Mouse (Mus musculus) lung, embryonic 15.5 days (tissue): ENCODE data around the gene Nipsnap3a. TPM values are rescaled to one million over a fixed set of nuclear protein-coding genes. Genes with fewer than 3 reads are reported as not detected.

Experiments
- ATAC-seq: fragments of 200-750 bp; cut with Nextera tagmentation; 2 replicates; pipeline ENCODE4 v1.8.0; 2017; ENCODE audit warnings: moderate number of reproducible peaks, borderline replicate concordance; ENCODE audit not compliant: low FRiP score, low TSS enrichment; ENCODE audit errors: extremely low read depth
- H3K27ac ChIP-seq: fragments of 300-500 bp; sonication (generic); 2 replicates; pipeline ENCODE4 v1.5.1; 2015; ENCODE audit warnings: moderate library complexity, mild to moderate bottlenecking, inconsistent platforms
- H3K27me3 ChIP-seq: fragments of 300-500 bp; sonication (generic); 2 replicates; pipeline ENCODE4 v1.6.1; 2015; ENCODE audit warnings: inconsistent platforms
- H3K36me3 ChIP-seq: fragments of 300-500 bp; sonication (generic); 2 replicates; pipeline ENCODE4 v1.6.1; 2015; ENCODE audit warnings: inconsistent platforms
- H3K4me1 ChIP-seq: fragments of 300-500 bp; sonication (generic); 2 replicates; pipeline ENCODE4 v1.6.1; 2015; ENCODE audit warnings: inconsistent platforms
- H3K4me2 ChIP-seq: fragments of 300-500 bp; sonication (generic); 2 replicates; pipeline ENCODE4 v1.6.1; 2015; ENCODE audit warnings: inconsistent platforms, mild to moderate bottlenecking, moderate library complexity
- H3K4me3 ChIP-seq: fragments of 300-500 bp; sonication (generic); 2 replicates; pipeline ENCODE4 v1.5.1; 2015; ENCODE audit warnings: mild to moderate bottlenecking, inconsistent platforms
- H3K9ac ChIP-seq: fragments of 300-500 bp; sonication (generic); 2 replicates; pipeline ENCODE4 v1.6.1; 2015; ENCODE audit warnings: inconsistent platforms
- H3K9me3 ChIP-seq: fragments of 300-500 bp; sonication (generic); 2 replicates; pipeline ENCODE4 v1.6.1; 2016; ENCODE audit warnings: inconsistent platforms
- WGBS: fragments of 180-500 bp; shearing (Covaris S2); methylation state at CpG from one replicate; pipeline ENCODE4 v1.1.7; 2015; 5-methylcytosine and 5-hydroxymethylcytosine counted together
- polyA plus RNA-seq: library from polyadenylated mRNA; unstranded; fragments of >200 nt; fragmentation: Nextera tagmentation; extraction: Ambion mirVana; gene quantifications from 2 replicates; pipeline ENCODE4 v1.2.1, GENCODE M21; 2015

Gene Nipsnap3a
- polyA plus RNA-seq, 1 experiment from 2014 or later = not detected

DNA sequence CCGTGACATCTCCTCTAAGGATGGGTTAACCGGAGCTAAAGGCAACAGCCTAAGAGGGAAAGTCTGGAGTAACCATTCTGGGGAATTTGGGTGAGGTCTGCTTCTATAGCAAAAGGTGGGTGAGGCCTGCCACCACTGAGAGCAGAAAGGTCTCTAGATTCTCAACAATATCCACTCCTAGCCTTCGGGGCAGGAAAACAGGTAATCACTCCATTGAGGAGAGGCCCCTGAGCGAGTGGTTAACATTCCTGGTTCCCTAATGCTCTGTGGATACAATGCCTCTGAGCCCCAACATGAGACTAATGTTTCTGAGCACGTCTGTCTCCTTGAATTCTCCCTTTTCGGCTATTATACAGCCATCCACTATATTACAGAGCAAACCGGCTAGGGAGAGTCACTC is 25.3 kb downstream of the Nipsnap3a start:
- Histone ChIP-seq H3K9me3 (no peaks in the 10 kb centered on the region), H3K36me3 (peaks cover 32% of the 10 kb centered on the region), H3K27me3 (no peaks in the 10 kb centered on the region), H3K4me1 (peaks cover 6% of the 10 kb centered on the region; the same call in 1 of the 2 replicates), H3K4me3 (no peak overlapping the region), H3K27ac (no peak overlapping the region), H3K9ac (no peak overlapping the region), H3K4me2 (no peak overlapping the region)
- WGBS = 92% methylated on average over 7 of the region's 7 CpGs
- no peak for ATAC-seq

DNA sequence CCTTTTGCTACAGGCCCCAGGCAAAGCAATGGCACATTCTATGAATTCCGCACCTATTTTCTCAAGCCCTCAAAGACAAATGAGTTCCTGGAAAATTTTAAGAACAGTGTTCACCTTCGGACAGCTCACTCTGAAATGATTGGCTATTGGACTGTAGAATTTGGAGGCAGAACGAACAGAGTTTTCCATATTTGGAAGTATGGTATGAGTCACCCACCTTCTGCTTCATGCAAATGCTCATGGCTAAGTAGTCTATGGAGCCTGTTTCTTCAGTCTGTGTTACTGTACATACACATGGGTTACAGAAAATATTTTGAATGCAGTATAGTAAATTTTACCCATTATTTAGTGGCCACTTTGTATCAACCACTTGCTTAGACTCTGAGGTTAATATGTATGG is 26.0 kb downstream of the Nipsnap3a start:
- Histone ChIP-seq H3K9ac (no peak overlapping the region), H3K27me3 (no peaks in the 10 kb centered on the region), H3K4me1 (peaks cover 6% of the 10 kb centered on the region; the same call in 1 of the 2 replicates), H3K9me3 (no peaks in the 10 kb centered on the region), H3K4me2 (no peak overlapping the region), H3K36me3 (peaks cover 38% of the 10 kb centered on the region), H3K4me3 (no peak overlapping the region), H3K27ac (no peak overlapping the region)
- no peak for ATAC-seq
- 91% methylated on average over 3 of the region's 3 CpGs for WGBS

DNA sequence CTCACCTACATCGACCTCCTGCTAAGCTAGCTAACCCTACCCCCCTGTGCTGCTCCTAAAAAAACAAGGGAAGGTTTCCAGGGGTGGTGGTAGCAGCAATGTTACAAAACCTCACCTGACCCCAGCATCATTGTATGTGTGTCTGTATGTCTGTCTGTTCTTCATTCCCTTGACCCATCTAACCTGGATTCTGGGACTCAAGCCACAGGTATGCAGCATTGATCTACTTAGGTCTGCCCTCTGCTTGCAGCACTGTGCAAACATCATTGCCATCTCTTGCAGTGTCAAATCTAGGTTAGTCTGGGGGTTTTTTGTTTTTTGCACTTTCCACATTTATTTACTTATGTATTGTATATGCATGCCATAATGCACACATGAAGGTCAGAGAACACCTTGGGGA is 29.3 kb downstream of the Nipsnap3a start:
- WGBS = 74% methylated on average over 1 of the region's 1 CpGs
- peaks cover 60% of the 10 kb centered on the region for H3K36me3 ChIP-seq
- no peaks in the 10 kb centered on the region for H3K4me1 ChIP-seq
- no peak overlapping the region for H3K4me3 ChIP-seq
- no peaks in the 10 kb centered on the region for H3K9me3 ChIP-seq
- ATAC-seq = no peak
- no peak overlapping the region for H3K9ac ChIP-seq
- no peak overlapping the region for H3K27ac ChIP-seq
- H3K4me2 ChIP-seq = no peak overlapping the region
- no peaks in the 10 kb centered on the region for H3K27me3 ChIP-seq

DNA sequence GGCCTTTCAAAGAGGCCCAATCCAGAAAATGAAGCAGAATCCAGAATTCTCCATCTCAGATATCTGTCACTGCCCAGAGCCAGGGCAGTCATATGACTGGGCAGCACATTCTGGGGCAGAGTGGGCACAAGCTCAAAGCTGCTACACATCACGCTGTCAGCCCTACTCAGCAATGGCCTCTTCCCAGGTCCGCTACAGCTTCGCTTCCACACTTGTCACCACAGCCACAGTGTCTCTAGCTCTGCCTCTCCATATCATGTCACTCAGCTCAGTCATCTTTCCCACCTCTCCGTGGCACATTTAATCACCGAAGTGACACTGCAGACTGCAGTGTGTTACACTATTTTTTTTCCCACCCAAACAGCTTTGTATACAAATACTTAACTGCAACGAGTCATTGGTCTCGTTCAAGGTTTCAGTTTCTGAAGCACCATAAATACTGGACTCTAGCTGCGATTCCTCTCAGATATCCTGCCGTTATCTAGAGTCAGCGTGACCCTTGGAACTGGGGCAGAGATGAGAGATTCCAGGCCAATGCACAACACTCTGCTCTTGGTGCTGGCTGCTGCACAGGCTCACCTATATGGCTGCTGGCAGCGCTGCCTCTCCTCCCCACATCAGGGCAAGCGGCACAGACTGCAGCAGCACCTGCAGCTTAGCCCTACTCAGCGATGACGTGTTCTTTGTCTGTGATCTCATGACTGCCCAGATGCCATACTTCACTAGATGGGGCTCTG is 34.3 kb downstream of the Nipsnap3a start:
- Histone ChIP-seq H3K9me3 (no peaks in the 10 kb centered on the region), H3K27ac (no peak overlapping the region), H3K27me3 (no peaks in the 10 kb centered on the region), H3K4me3 (no peak overlapping the region), H3K4me2 (no peak overlapping the region), H3K4me1 (no peaks in the 10 kb centered on the region), H3K36me3 (peaks cover 38% of the 10 kb centered on the region), H3K9ac (no peak overlapping the region)
- no peak for ATAC-seq
- 91% methylated on average over 14 of the region's 14 CpGs for WGBS

DNA sequence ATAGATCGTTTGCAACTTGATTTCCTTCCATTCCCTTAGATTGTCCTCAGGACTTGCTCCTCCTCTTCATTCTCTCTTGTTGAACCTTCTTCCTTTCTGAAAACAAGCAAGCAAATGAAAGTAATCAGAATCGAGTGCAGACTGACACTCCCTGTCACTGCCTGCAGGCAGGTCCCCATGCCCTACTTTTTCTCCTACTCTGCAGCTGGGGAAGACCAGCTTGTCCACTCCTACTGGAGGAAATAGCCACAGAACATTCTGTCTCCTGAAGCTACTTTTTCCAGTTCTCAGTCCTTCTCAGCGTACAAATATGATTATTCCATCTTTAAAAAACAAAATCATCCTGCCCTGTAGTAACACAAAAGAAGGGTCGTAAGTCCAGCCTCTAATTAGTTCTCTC is 35.3 kb downstream of the Nipsnap3a start:
- 83% methylated on average over 4 of the region's 4 CpGs for WGBS
- Histone ChIP-seq H3K4me1 (no peaks in the 10 kb centered on the region), H3K9ac (no peak overlapping the region), H3K4me2 (no peak overlapping the region), H3K9me3 (no peaks in the 10 kb centered on the region), H3K36me3 (peaks cover 34% of the 10 kb centered on the region), H3K27me3 (no peaks in the 10 kb centered on the region), H3K27ac (no peak overlapping the region), H3K4me3 (no peak overlapping the region)
- ATAC-seq = no peak

DNA sequence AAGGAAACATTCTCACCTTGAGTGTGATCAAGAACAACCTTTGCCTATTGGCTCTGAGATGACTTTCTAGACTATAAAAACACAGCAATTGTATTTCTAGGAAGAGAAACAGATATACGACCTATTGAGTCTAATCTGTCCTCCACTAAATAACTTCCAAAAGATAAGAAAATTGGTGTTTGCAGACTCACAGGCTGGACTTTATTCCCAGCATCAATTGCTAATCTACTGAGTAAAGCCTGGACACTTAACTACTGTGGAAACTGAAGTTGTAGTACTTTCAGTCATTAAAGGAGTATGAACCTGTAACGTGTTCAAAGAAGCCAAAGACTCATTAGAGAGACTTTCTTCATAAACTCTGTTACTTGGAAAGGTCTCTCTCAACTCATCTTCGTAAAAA is 38.7 kb downstream of the Nipsnap3a start:
- Histone ChIP-seq H3K27ac (no peak overlapping the region), H3K9ac (no peak overlapping the region), H3K27me3 (no peaks in the 10 kb centered on the region), H3K4me1 (no peaks in the 10 kb centered on the region), H3K4me2 (no peak overlapping the region), H3K36me3 (peaks cover 18% of the 10 kb centered on the region), H3K9me3 (no peaks in the 10 kb centered on the region), H3K4me3 (no peak overlapping the region)
- ATAC-seq = no peak
- WGBS = 66% methylated on average over 3 of the region's 3 CpGs

DNA sequence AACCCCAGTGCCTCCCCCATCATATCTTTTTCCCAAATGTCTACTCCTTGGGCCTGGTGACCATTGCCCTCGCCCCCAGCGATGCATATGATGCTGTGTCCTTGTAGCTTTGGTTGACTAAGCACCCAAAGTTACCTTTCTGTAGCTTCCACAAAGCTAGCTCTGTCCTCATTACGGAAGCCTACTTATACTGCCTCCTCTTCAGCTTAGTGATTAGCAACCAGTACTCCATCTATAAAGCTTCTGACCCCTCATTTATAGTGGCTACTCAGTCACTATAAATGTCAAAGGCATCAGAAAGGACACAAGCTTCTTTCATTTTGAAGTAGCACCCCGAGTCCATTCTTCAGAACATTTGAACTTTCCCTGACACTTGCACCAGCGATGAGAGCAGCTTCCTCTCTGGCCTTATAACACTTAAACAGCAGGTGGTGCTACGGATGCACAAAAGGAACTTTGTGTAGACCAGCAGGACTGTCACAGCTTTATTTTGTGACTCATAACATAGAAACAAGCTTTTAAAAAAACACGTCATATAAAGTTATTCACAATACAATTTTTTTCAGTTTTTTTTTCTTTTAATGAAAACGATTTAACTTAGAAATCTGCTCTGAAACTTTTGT is 41.4 kb downstream of the Nipsnap3a start:
- Histone ChIP-seq H3K27ac (no peak overlapping the region), H3K4me3 (no peak overlapping the region), H3K9ac (no peak overlapping the region), H3K4me2 (no peak overlapping the region), H3K4me1 (no peaks in the 10 kb centered on the region), H3K36me3 (peaks cover 19% of the 10 kb centered on the region; the same call in 1 of the 2 replicates), H3K27me3 (no peaks in the 10 kb centered on the region), H3K9me3 (no peaks in the 10 kb centered on the region)
- 59% methylated on average over 8 of the region's 8 CpGs for WGBS
- ATAC-seq = no peak

DNA sequence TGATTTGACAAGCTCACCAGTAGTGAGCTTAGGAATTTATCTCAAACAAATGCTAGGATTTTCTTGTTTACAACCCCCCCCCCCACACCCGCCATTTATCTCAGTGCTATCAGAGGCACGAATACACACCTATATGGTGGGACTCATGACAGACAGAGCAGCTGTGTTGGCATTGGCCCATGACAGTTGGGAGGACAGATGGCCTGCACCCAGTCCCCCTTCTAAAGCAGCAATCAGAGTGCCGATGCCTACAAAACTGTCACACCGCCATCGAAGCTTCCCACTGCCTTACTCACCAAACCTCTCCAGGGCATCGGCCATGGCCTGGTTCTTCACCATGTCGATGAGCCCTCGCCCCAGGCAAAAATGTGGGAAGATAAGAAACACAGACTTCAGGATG is 54.7 kb downstream of the Nipsnap3a start:
- Histone ChIP-seq H3K4me3 (no peak overlapping the region), H3K9me3 (no peaks in the 10 kb centered on the region), H3K4me1 (no peaks in the 10 kb centered on the region), H3K4me2 (no peak overlapping the region), H3K36me3 (peaks cover 56% of the 10 kb centered on the region), H3K27me3 (no peaks in the 10 kb centered on the region), H3K27ac (no peak overlapping the region), H3K9ac (no peak overlapping the region)
- no peak for ATAC-seq
- 88% methylated on average over 8 of the region's 8 CpGs for WGBS

DNA sequence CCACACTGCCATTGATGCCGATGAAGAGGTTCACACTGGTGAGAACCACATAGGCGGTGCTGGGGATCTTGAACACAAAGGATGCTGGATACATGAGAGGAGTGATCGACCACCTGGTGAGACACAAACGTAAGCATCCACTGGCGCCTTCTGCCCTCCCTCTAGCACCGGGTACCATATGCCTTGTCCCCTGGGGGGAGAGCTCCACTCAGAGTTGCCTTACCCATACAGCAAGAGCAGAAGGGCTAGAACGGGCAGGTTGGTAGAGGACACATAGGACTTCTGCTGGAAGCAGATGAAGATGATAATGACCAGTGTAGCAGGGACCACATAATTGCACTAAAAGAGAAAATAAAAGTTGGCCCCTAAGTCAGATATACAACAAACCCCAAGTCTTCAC is 56.7 kb downstream of the Nipsnap3a start:
- Histone ChIP-seq H3K4me1 (no peaks in the 10 kb centered on the region), H3K9me3 (no peaks in the 10 kb centered on the region), H3K36me3 (peaks cover 53% of the 10 kb centered on the region), H3K27ac (no peak overlapping the region), H3K4me2 (no peak overlapping the region), H3K4me3 (no peak overlapping the region), H3K9ac (no peak overlapping the region), H3K27me3 (no peaks in the 10 kb centered on the region)
- ATAC-seq = no peak
- 83% methylated on average over 7 of the region's 7 CpGs for WGBS

DNA sequence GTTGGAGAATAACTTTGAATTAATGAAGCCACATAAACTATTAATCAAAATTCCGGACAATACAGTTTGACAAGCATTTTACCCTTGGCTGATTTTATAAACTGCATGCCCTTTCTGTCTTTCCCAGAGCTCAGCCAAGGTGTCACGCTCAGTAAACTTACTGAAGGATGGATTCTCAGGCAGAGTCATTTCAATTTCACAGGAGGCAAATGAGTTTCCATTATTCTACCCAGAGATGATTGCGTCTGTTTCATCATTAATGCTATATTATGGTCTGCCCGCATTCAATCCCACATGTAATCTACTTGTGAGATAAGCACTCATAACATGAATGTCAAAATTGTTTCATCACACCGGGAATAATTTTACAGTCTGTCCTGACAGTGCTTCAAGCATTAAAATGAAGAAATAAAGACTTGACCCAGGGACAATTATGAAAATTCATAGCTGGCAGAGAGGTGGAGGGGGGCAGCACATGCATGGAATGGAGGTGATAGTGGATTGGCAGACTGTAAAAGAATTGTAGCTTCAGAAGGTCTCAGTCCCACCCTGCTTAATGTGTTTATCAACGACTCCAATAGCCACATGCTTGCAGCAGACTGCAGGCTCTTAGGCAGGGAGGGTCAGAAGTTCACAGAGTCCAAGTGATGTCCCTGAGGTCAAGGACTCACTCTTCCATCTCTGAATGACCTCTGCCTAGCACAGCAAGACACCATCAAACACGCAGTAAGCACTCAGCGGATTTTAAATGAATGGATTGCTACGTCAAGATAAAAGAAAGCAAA is 57.4 kb downstream of the Nipsnap3a start:
- no peak overlapping the region for H3K27ac ChIP-seq
- no peaks in the 10 kb centered on the region for H3K9me3 ChIP-seq
- H3K9ac ChIP-seq = no peak overlapping the region
- no peak overlapping the region for H3K4me2 ChIP-seq
- 58% methylated on average over 9 of the region's 9 CpGs for WGBS
- H3K4me3 ChIP-seq = no peak overlapping the region
- peaks cover 49% of the 10 kb centered on the region for H3K36me3 ChIP-seq
- H3K27me3 ChIP-seq = no peaks in the 10 kb centered on the region
- no peaks in the 10 kb centered on the region for H3K4me1 ChIP-seq
- ATAC-seq = no peak
